Comparison of ENCODE assay signal across 27 mouse cellular contexts in the genomic region with DNA sequence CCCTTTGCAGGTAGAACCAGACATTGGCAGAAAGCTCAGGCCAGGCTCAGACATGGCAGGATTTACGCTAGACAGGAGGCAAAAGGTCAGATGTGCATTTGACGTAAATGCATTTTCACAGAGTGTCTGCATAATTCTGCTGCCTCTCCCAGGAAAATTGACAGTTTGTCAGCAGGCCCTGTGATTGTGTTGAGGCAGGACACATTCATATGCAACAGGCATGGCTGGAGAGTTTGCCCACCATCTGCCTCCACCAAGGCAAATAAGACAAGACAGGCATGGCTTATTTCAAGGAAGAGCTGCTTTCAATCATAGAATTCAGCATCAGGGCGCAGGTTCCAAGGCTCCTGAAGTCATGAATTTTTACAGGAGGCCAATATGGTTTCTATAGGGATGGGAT.
DNase-seq lines count a peak whose midpoint lies in the region; ATAC-seq and TF ChIP-seq lines count a peak whose summit lies in the region.
"Had no signal": no experiment of that assay in that cellular context is flagged by ENCODE, and none has a peak within 500 bp of the region (broad histone marks: within the 10 kb centered on the region; RNA-seq: fewer than 3 reads in every experiment).

No protein-coding gene starts in this region.

- ATAC-seq in forebrain, embryonic 16.5 days, result peak; percentile 62; the same call in 1 of the 2 replicates
- no peak; the same call in 1 of the 2 replicates for ATAC-seq in forebrain, embryonic 14.5 days
- ATAC-seq in midbrain, embryonic 12.5 days (ENCODE audit: low FRiP score, low read depth), result peak; percentile 58; the same call in 1 of the 2 replicates
- ATAC-seq: activated CD4-positive, CD25-positive, alpha-beta regulatory T cell, adult 4 months; CD4-positive, CD25-positive, alpha-beta regulatory T cell, adult 4 months; forebrain, embryonic 13.5 days; Patski had no signal

- no peak for DNase-seq in forebrain, embryonic 14.5 days (ENCODE audit: low spot score)
- peak; percentile 73 for DNase-seq in heart, adult 11 months
- DNase-seq in heart, postnatal 10 days, result no peak
- no peak for DNase-seq in midbrain, embryonic 10.5 days (ENCODE audit: low spot score)
- DNase-seq in brain, embryonic 14.5 days (ENCODE audit: low read depth), result peak; percentile 62
- DNase-seq: adrenal gland, adult 8-10 months; adrenal gland, postnatal 14 days; adrenal gland, postnatal 36 days; B cell, adult 2 months; cerebellum, adult 11 months; cerebellum, adult 18-20 months; cerebellum, adult 8-10 months; cerebellum, adult 9-11 months; cerebellum, postnatal 14 days; cerebellum, postnatal 36 days; embryo, embryonic 11 days had no signal

- H3K4me2 ChIP-seq in forebrain, embryonic 16.5 days (ENCODE audit: low read length), result no peak overlapping the region
- H3K4me2 ChIP-seq in forebrain, embryonic 14.5 days (ENCODE audit: low read length), result no peak overlapping the region
- H3K4me2 ChIP-seq in midbrain, embryonic 12.5 days (replicated peaks), result no peak overlapping the region
- H3K4me2 ChIP-seq: embryonic facial prominence, embryonic 13.5 days; embryonic facial prominence, embryonic 15.5 days; forebrain, embryonic 13.5 days had no signal

- no peak for TF ChIP-seq CTCF in brain, embryonic 14.5 days (IDR thresholded peaks at IDR 0.05; ENCODE audit: borderline replicate concordance, extremely low read depth, insufficient read depth, insufficient read length)

- intact Hi-C loops in heart, postnatal 10 days (cut with DNase I), result no loop called here

- 0 out of 2 replicates have a peak, but pooled peaks cover 4% of the 10 kb centered on the region for H3K4me1 ChIP-seq in forebrain, embryonic 16.5 days (replicated peaks; ENCODE audit: control insufficient read depth, insufficient read depth, low read length)
- H3K4me1 ChIP-seq in forebrain, embryonic 14.5 days (ENCODE audit: control insufficient read depth, insufficient read depth, low read length), result no peaks in the 10 kb centered on the region
- H3K4me1 ChIP-seq in midbrain, embryonic 12.5 days, result no peaks in the 10 kb centered on the region
- no peaks in the 10 kb centered on the region for H3K4me1 ChIP-seq in midbrain, embryonic 10.5 days
- H3K4me1 ChIP-seq: embryonic facial prominence, embryonic 13.5 days; embryonic facial prominence, embryonic 15.5 days; forebrain, embryonic 10.5 days; forebrain, embryonic 13.5 days had no signal

- no peaks in the 10 kb centered on the region for H3K36me3 ChIP-seq in forebrain, embryonic 16.5 days (ENCODE audit: control insufficient read depth, insufficient read depth)
- H3K36me3 ChIP-seq in forebrain, embryonic 14.5 days (ENCODE audit: control insufficient read depth, insufficient read depth, low read length), result no peaks in the 10 kb centered on the region
- H3K36me3 ChIP-seq in midbrain, embryonic 12.5 days, result no peaks in the 10 kb centered on the region
- H3K36me3 ChIP-seq in midbrain, embryonic 10.5 days, result no peaks in the 10 kb centered on the region
- H3K36me3 ChIP-seq: embryonic facial prominence, embryonic 13.5 days; embryonic facial prominence, embryonic 15.5 days; forebrain, embryonic 10.5 days; G1E had no signal

- 77% methylated on average over 3 of the region's 3 CpGs for WGBS in forebrain, embryonic 16.5 days
- WGBS in forebrain, embryonic 14.5 days, result 74% methylated on average over 3 of the region's 3 CpGs
- 65% methylated on average over 3 of the region's 3 CpGs for WGBS in midbrain, embryonic 12.5 days
- 79% methylated on average over 3 of the region's 3 CpGs for WGBS in midbrain, embryonic 10.5 days

- no peak for TF ChIP-seq POLR2A in brain, embryonic 14.5 days (IDR thresholded peaks at IDR 0.05; ENCODE audit: borderline replicate concordance, extremely low read depth, insufficient read depth, insufficient read length, poor library complexity, severe bottlenecking)

- H3K9me3 ChIP-seq in forebrain, embryonic 16.5 days (ENCODE audit: control insufficient read depth, low read length), result no peaks in the 10 kb centered on the region
- H3K9me3 ChIP-seq in forebrain, embryonic 14.5 days (replicated peaks; ENCODE audit: control insufficient read depth, low read length), result no peaks in the 10 kb centered on the region
- no peaks in the 10 kb centered on the region for H3K9me3 ChIP-seq in midbrain, embryonic 12.5 days
- no peaks in the 10 kb centered on the region for H3K9me3 ChIP-seq in midbrain, embryonic 10.5 days (replicated peaks)
- H3K9me3 ChIP-seq: embryonic facial prominence, embryonic 13.5 days; embryonic facial prominence, embryonic 15.5 days; forebrain, embryonic 10.5 days; forebrain, embryonic 13.5 days had no signal

- H3K27me3 ChIP-seq in forebrain, embryonic 16.5 days (replicated peaks; ENCODE audit: control insufficient read depth, insufficient read depth, low read length), result no peaks in the 10 kb centered on the region
- H3K27me3 ChIP-seq in forebrain, embryonic 14.5 days (replicated peaks; ENCODE audit: control insufficient read depth, insufficient read depth, low read length), result no peaks in the 10 kb centered on the region
- H3K27me3 ChIP-seq in midbrain, embryonic 12.5 days, result no peaks in the 10 kb centered on the region
- H3K27me3 ChIP-seq in midbrain, embryonic 10.5 days (ENCODE audit: low read depth, poor library complexity, severe bottlenecking), result no peaks in the 10 kb centered on the region
- H3K27me3 ChIP-seq: embryonic facial prominence, embryonic 13.5 days; embryonic facial prominence, embryonic 15.5 days; forebrain, embryonic 13.5 days had no signal

- no peak overlapping the region for H3K9ac ChIP-seq in forebrain, embryonic 16.5 days (replicated peaks; ENCODE audit: low read depth, low read length)
- no peak overlapping the region for H3K9ac ChIP-seq in forebrain, embryonic 14.5 days (ENCODE audit: low read length)
- H3K9ac ChIP-seq in midbrain, embryonic 12.5 days (replicated peaks), result no peak overlapping the region
- H3K9ac ChIP-seq: embryonic facial prominence, embryonic 13.5 days; embryonic facial prominence, embryonic 15.5 days; forebrain, embryonic 13.5 days had no signal

- no peak overlapping the region for H3K4me3 ChIP-seq in forebrain, embryonic 16.5 days (replicated peaks; ENCODE audit: low read length)
- H3K4me3 ChIP-seq in forebrain, embryonic 14.5 days (ENCODE audit: low read depth, low read length), result no peak overlapping the region
- H3K4me3 ChIP-seq in midbrain, embryonic 12.5 days, result no peak overlapping the region
- H3K4me3 ChIP-seq in midbrain, embryonic 10.5 days, result no peak overlapping the region
- H3K4me3 ChIP-seq: embryonic facial prominence, embryonic 13.5 days; embryonic facial prominence, embryonic 15.5 days; erythroblast, embryonic 14.5 days; forebrain, embryonic 10.5 days; forebrain, embryonic 13.5 days had no signal

- H3K27ac ChIP-seq in forebrain, embryonic 16.5 days (ENCODE audit: low read length), result no peak overlapping the region
- no peak overlapping the region for H3K27ac ChIP-seq in forebrain, embryonic 14.5 days (ENCODE audit: low read depth, low read length)
- H3K27ac ChIP-seq in midbrain, embryonic 12.5 days (replicated peaks), result no peak overlapping the region
- H3K27ac ChIP-seq in midbrain, embryonic 10.5 days (replicated peaks), result no peak overlapping the region
- H3K27ac ChIP-seq: embryonic facial prominence, embryonic 13.5 days; embryonic facial prominence, embryonic 15.5 days; forebrain, embryonic 10.5 days; forebrain, embryonic 13.5 days had no signal

Comparison
In these comparisons a context has a peak if more than half of its experiments do, and no peak if none do; other contexts are left out.
1. DNase-seq: peak in heart, adult 11 months (single experiment) and brain, embryonic 14.5 days (single experiment); none in forebrain, embryonic 14.5 days (single experiment), heart, postnatal 10 days (0 of 2) and midbrain, embryonic 10.5 days (single experiment).